Mouse (Mus musculus) erythroblast, adult 5-6 weeks (primary cell): ENCODE results near the gene Papss1. TPM values are rescaled to one million over a fixed set of nuclear protein-coding genes. Genes with fewer than 3 reads are reported as not detected.

Experiments
- ATAC-seq: replicated peaks from 2 replicates; pipeline ENCODE4 v1.8.0; 2016; ENCODE audit warnings: moderate number of reproducible peaks, mild to moderate bottlenecking, moderate TSS enrichment, inconsistent platforms; ENCODE audit not compliant: poor library complexity, low FRiP score, severe bottlenecking
- total RNA-seq, 2 experiments: library from RNA; stranded (forward) in 1 of 2; stranded (reverse) in 1 of 2; fragments of 150-400 nt in 1 of 2; fragments of 200-764, 138-1000 nt in 1 of 2; gene quantifications; 2 replicates each; pipeline versions ENCODE4 v1.2.3 to v1.2.4; 2015 to 2017; ENCODE audit warnings: low replicate concordance in 2 of 2

Papss1 gene
- total RNA-seq, 2 experiments from 2014 or later = 5.6 TPM

GRCm38 (mm10) chr3:131628931-131629330, 64.4 kb downstream of the Papss1 start:
- no peak for ATAC-seq

GRCm38 (mm10) chr3:131630407-131631317, 66.1 kb downstream of the Papss1 start:
- no peak for ATAC-seq

- no peak for ATAC-seq
Observed at GRCm38 (mm10) chr3:131631318-131631870, 66.8 kb downstream of the Papss1 start.

GRCm38 (mm10) chr3:131634091-131634490, 69.5 kb downstream of the Papss1 start:
- no peak for ATAC-seq

- ATAC-seq = no peak
Observed at GRCm38 (mm10) chr3:131636126-131636525, 71.6 kb downstream of the Papss1 start.

- no peak for ATAC-seq
Observed at GRCm38 (mm10) chr3:131637008-131637407, 72.4 kb downstream of the Papss1 start.

GRCm38 (mm10) chr3:131637664-131638063, 73.1 kb downstream of the Papss1 start:
- ATAC-seq = no peak

GRCm38 (mm10) chr3:131638216-131638615, 73.6 kb downstream of the Papss1 start:
- no peak for ATAC-seq

GRCm38 (mm10) chr3:131642681-131643292, 78.2 kb downstream of the Papss1 start:
- ATAC-seq = no peak

- ATAC-seq = no peak
Observed at GRCm38 (mm10) chr3:131645203-131645602, 80.6 kb downstream of the Papss1 start.

GRCm38 (mm10) chr3:131654366-131654765, 89.8 kb downstream of the Papss1 start:
- no peak for ATAC-seq

GRCm38 (mm10) chr3:131656032-131656431, 91.5 kb downstream of the Papss1 start:
- no peak for ATAC-seq

GRCm38 (mm10) chr3:131660126-131660525, 95.6 kb downstream of the Papss1 start:
- no peak for ATAC-seq

GRCm38 (mm10) chr3:131660629-131661028, 96.1 kb downstream of the Papss1 start:
- no peak for ATAC-seq

GRCm38 (mm10) chr3:131662589-131663148, 98.1 kb downstream of the Papss1 start:
- ATAC-seq = no peak

GRCm38 (mm10) chr3:131669910-131670309, 105.3 kb downstream of the Papss1 start:
- no peak for ATAC-seq

GRCm38 (mm10) chr3:131686106-131686505, 121.5 kb downstream of the Papss1 start:
- no peak for ATAC-seq

GRCm38 (mm10) chr3:131689949-131690348, 125.4 kb downstream of the Papss1 start:
- ATAC-seq = no peak

GRCm38 (mm10) chr3:131690543-131690942, 126.0 kb downstream of the Papss1 start:
- ATAC-seq = no peak

GRCm38 (mm10) chr3:131691202-131691601, 126.6 kb downstream of the Papss1 start:
- ATAC-seq = no peak
